Mouse (Mus musculus): Measurements from ENCODE around the gene Cox16.
A peak's percentile ranks its signal among the peaks of the same experiment; 100 is the strongest.

- no peak for TF ChIP-seq EP300 (IDR thresholded peaks at IDR 0.05; ENCODE audit: low read depth)
- peak; percentile 71 for TF ChIP-seq CTCF (IDR thresholded peaks at IDR 0.05; ENCODE audit: low read depth)
These were observed 82.7 kb downstream of the Cox16 start for GRCm38 (mm10) chr12:81402187-81402586.

All from liver, embryonic 14.5 days (tissue).